Mouse (Mus musculus) cortical plate, adult 2 months (tissue): ENCODE measurements around the gene Srsf7.

ENCODE experiments used
- CTCF ChIP-seq: fragments of 200-500 bp; IDR thresholded peaks from 2 replicates; pipeline ENCODE4 v1.5.1; 2011; ENCODE audit warnings: mild to moderate bottlenecking, control low read depth, low read length; ENCODE audit not compliant: insufficient read depth; ENCODE audit errors: extremely low read depth
- POLR2A ChIP-seq: fragments of 200-500 bp; IDR thresholded peaks from 2 replicates; pipeline ENCODE4 v1.6.1; 2011; ENCODE audit warnings: mild to moderate bottlenecking, low read length, control low read depth; ENCODE audit not compliant: insufficient read depth; ENCODE audit errors: extremely low read depth

DNA sequence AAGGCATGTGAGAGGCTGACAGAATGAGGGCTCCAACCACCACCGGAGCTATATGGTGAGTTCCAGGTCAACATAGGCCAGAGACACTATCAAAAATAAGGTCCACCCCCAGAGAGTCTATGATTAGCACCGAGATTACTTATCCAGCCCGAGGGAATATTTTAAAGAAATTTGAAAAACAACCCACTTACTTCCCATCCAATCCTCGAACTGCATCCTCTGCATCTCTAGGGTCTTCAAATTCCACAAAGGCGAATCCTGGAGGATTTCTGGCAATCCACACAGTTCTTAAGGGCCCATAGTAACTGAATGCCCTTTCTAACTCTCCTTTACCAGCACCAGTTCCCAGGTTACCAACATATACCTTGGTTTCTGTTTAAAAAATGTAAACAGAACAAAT lies 1.4 kb downstream of the Srsf7 start:
- TF ChIP-seq CTCF (no peak), POLR2A (no peak)
